Mouse (Mus musculus): ENCODE data around the gene Abcg8.

DNA sequence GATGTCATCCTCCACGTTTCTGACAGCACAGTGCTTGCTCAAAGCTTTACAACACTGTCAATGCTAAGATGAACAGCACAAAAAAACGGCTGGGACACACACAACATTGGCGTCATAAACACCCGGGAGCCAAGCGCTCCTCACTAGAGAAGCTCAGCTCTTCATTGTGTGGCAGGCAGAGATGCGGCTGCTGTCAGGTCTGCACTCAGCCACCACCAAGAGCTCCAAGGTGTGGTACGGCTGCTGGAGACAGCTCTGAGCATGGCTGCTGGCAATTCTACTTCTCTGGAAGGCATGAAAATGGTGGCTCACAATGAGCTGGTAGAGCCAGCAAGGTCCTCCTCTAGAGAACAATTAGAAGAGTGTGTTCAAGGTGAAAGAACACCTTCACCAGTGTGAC is 32.7 kb downstream of the Abcg8 start:
- no peak for TF ChIP-seq POLR2A (IDR thresholded peaks at IDR 0.05; ENCODE audit: insufficient read length, low read depth)
- no peak for TF ChIP-seq MYOG (IDR thresholded peaks at IDR 0.05; ENCODE audit: control insufficient read depth in 1 of 3, insufficient read depth in 1 of 3, insufficient read length in 2 of 3, low read depth in 2 of 3)

Measured in myocyte (in vitro differentiated cells).